Mouse (Mus musculus) T-helper 1 cell (primary cell): ENCODE measurements at regions not wholly inside any gene's neighbourhood (a gene's known extent, or its start where the extent isn't known, plus 50 kb on each side); places are given as distances from the start of the nearest gene placed in this dataset.

Source experiments
- in situ Hi-C: fragments of 300-600 bp; cut with MboI, MseI; formaldehyde crosslinking; loops from one replicate; pipeline ENCODE4 v1.15.1; 2025; ENCODE audit warnings: high pct_unique_total_duplicates

DNA sequence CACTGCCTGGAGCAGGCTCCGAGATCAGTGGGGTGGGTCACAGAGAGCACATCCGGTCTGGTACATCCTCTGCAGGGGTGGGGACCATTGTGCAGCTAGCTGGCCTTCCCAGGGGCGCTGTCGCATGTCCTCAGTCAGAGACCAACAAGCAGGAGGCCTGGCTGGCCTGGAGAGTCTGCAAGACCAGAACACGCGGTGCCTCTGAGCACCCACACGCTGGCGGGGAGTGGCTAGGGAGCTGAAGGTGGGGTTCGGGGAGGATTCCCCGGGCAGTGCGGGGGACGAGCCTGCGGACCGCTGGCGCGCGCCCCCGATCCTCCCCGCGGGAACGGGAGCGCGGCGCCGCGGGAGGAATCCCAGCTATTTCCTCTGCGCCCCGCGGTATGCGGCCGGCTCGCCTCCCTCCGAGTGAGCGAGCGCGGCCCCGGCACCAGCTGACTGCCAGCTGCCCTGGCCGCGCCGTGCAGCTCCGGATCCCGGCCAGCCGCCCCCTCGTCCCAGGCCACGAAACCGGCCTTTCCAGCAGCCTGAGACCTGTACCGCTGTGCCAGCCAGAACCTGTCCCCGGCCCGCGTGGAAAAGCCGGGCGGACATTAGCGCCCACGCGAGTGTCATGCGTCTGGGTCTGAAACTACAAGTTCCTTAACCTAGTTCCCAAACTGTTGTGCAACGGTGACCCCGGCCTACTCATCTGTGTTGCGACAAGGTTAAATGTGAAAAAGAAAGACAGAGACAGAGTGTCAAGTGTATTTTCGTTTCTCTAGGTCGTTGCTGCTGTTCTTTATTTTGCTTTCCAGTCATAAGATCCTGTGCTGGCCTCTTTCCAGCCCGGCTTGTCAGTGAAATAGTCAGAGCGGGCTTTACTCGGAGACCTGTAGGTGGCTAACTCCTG, 61.2 kb downstream of the Pkdcc start:
- in situ Hi-C loops: loop anchor here (5.0 to 10.0 kb wide), 2 partner anchors 239 to 346 kb away; partner anchors contain the start of gene Cox7a2l

DNA sequence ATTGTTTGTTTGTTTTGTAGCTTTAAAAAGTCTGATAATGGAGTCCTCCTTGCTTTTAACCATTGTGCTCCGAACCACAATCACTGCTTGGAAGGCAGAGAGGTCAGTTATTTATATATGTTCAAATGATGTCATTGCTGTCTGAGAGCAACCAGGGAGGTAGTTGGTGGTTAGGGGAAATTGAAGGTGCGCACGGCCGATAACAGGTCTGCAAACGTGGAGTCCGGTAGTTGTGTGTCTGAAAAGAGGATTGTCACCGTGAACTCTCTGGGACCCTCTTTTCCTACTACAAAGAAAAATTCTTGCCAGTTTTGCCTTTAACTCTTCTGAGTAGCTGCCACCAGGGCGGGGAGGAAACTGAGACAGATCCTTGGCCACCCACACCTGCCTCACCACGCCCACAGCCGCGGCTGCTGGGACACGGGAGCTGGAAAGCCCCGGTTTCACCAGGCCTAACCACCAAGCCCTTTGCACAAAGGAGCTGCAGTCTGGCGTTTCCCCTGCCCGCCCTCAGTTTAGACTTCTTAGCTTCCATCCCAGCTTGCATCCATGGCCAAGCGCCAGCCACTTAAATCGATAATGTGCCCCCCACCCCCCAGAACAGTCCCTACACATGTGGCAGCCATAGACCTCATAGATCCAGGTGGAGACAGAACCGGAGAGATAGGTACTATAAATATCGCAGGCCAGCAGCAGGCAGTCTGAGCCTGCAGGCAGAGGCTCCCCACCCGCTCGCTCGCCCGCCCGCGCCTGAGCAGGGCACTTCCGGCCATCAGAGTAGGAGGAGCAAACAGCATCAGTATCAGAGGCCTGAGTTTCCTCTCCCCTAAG, 62.2 kb downstream of the Pkdcc start:
- in situ Hi-C loops: loop anchor here (5.0 to 10.0 kb wide), 2 partner anchors 237 to 345 kb away; partner anchors contain the start of gene Cox7a2l

DNA sequence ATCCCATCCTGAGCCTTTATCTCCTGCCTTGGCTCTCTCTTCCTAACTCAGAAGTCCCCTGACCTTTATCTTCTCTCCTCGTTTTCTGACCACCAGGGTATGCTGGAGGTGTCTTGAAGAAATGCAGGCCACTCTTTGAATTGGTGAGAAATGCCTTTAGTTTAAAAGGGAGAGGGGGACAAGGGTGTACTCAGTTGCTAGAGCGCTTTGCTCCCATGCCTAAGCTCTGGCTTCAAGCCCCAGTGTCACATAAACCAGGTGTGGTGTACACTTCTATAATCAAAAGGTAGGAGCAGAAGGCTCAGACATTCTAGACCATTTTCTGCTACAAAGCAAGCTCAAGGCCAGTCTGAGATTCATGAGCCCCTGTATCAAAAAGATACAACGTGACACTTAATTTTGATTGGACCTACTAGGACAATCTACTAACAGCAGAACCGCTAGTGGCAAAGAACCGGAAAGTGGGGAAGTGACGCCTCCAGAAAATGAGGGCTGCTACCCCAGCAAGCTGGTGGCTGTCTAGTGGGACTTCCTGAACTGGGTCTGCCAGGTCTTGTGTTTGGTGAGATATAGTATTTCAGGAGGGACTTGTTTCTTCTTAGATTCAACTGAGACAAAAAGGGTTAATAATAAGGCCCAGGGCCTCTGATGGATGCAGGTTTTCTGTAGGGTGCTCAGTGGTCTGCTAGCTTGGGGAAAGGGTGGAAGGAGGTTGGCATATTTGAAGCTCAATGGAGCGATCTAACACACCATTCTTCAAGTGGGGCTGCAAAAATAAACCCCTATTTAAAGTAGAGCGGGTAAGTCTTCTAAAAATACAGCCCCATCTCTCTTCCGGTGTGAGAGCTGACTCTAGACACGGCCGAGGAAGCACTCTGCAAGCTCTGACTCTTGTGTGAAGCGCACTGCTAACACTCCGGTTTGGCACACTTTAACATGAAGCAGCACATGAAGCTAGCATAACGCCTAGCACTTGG, 63.1 kb downstream of the Pkdcc start:
- in situ Hi-C loops: loop anchor here (5.0 to 10.0 kb wide), 2 partner anchors 237 to 344 kb away; partner anchors contain the start of gene Cox7a2l

DNA sequence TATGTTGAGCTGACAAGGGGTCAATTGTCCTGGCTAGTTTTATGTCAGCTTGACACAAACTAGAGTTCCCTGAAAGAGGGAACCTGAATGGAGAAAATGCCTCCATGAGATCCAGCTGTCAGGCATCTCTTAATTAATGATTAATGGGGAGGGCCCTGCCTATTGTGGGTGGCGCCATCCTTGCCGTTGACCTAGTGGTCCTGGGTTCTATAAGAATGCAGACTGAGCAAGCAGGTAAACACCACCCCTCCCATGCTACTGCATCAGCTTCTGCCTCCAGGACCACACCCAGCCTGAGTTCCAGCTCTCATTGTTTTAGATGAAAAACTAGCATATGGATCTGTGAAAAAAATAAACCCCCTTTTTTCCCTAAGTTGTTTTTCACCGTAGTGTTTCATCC, 67.4 kb upstream of the Eml4 start:
- in situ Hi-C loops: no loop called here

DNA sequence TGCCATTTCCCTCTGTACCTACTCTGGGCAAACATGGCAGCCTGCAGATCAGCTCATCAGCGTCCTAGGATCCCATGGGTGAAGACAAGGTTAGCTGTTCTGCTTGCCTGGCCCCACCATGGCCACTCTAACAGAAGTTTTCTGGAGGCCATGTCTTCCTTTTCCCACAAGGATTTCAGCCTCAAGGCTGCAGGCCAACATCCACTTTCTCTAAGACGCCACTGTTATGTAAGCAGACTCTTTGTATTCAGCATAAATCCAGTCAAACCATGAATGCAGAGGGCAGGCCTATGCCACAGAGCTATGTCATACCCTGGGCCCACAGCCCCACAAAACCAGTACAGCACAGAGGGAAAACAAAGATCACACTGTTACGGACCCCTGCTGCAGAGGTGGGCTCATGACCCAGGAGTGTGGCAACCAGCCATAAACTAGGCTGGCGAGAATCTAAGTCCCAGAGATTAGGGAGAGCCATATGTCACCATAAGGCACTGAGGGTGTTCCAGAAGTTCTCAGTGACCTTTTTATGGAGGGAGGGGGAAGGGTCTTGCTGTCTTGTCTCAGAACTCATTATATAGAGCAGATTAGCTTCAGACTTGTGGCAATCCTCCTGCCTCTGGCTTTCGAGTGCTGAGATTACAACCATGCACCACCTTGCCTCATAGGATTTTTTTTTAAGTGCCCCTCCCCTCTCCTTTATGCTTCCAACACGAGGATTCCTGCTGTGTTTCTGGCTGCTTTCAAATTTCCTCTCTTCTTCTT, 63.2 kb upstream of the Eml4 start:
- in situ Hi-C loops: loop anchor here (5.0 kb wide), 1 partner anchor 200 kb away; no protein-coding TSS in a partner anchor

DNA sequence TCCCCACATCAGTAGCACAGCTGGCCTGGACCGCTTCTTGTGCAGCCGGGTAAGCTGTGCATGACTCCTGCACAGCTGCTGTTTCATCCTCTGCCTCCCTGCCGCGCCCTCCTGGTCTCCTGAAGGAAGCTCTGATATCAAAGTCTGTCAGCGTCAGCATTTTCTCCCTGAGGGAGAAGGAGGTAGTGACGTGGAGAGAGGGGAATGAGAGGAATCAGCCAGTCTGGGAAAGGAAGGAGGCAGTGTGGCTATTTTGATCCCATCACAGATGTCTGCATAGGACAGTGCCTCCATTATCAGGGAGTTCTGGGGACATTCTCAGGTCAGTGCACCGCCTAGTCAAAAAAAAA, 62.6 kb upstream of the Eml4 start:
- in situ Hi-C loops: loop anchor here (5.0 kb wide), 1 partner anchor 199 kb away; no protein-coding TSS in a partner anchor

DNA sequence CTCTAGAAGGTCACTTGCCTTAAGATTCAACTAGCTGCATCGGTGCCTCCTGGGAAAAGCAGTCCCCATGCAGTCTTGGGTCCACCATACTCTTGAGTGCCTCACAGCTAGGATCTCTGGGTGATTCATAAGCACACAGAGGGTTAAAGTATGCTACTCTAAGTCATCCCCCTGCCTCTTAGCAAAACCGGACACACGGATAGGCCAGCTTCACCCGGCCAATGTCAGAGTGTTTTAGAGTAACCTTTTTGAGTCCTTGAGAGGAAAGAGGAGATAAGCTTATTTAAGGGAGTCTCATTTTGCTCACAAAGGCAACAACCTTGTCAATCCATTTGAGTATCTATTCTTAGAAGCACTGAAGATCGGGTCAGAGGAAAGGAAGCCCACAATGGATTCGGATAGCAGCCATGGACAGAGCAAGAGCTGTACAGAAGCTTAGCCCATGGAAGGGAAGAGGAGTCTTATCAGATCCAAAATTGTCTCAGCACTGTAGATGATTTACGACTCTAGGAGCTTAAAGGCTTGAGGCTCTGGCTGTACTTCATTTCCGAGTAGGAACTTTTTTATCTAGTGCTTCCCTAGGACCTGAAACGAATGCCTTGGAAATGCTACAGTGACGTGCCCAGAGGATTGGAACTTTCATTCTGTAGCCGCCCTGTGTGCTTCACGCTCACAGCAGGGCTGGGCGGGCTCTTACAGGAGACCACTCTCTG, 55.0 kb upstream of the Eml4 start:
- in situ Hi-C loops: no loop called here

DNA sequence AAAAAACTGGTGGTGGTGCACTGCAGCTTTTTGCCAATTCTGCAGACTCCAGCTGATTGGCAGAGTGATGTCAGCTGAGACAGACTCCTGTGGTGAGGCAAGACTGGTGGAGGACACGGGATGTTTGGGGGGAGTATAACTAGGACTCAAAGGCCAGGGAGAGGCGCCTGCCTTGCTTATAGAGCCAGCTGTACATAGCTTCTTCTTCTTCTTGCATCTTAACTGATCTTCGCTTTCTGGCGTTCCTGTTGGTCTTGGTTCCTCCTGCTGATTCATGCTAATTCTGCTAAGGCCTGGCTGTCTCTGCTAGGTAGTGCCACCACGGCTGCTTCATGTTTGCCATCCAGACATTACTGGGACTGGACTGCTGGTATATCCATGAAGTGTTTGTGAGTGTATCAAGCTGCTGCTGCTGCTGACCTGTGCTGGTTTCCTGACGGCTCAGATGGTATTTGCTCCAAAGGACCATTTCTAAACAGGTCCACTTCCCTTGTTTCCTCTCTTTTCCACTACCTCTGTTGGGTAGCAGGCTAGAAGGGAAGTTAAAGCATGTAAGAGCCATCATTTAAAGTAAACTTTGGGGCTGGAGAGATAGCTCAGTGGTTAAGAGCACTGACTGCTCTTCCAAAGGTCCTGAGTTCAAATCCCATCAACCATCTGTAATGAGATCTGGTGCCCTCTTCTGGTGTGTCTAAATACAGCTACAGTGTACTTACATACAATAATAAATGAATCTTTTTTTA, 53.2 kb upstream of the Eml4 start:
- in situ Hi-C loops: no loop called here
